Mouse (Mus musculus): Measurements from ENCODE around the gene Gnb1. TPM values are rescaled to one million over a fixed set of nuclear protein-coding genes. Genes with fewer than 3 reads are reported as not detected.

The Gnb1 gene
- 1,246 and 1,252 TPM in 2 replicates for polyA plus RNA-seq (2015; fragmentation: Nextera tagmentation; extraction: Ambion mirVana)

GRCm38 (mm10) chr4:155490990-155491504, at the start of gene Gnb1:
Gnb1 (plus strand) TSS chr4:155491361.
- H3K4me1 ChIP-seq (ENCODE audit: control insufficient read depth, insufficient read depth, low read length) = peaks cover 38% of the 10 kb centered on the region
- H3K36me3 ChIP-seq (ENCODE audit: control insufficient read depth, insufficient read depth, low read length) = no peaks in the 10 kb centered on the region
- peak within 1 kb of the TSS; percentile 87 for H3K4me2 ChIP-seq (ENCODE audit: low read length)
- peak; percentile 81 for ATAC-seq
- peak within 1 kb of the TSS; percentile 100 for H3K9ac ChIP-seq (ENCODE audit: low read depth, low read length)
- peak within 1 kb of the TSS; percentile 99 for H3K4me3 ChIP-seq (ENCODE audit: low read depth, low read length)
- WGBS = 0% methylated on average over 31 of the region's 60 CpGs
- H3K9me3 ChIP-seq (replicated peaks; ENCODE audit: control insufficient read depth, low read length, poor library complexity, severe bottlenecking) = no peaks in the 10 kb centered on the region
- H3K27me3 ChIP-seq (ENCODE audit: control insufficient read depth, insufficient read depth, low read depth, low read length) = no peaks in the 10 kb centered on the region
- H3K27ac ChIP-seq (ENCODE audit: low read length) = peak within 1 kb of the TSS; percentile 91

GRCm38 (mm10) chr4:155442808-155443207, 48.4 kb upstream of the Gnb1 start:
- no peak for ATAC-seq
- Histone ChIP-seq H3K4me1 (ENCODE audit: control insufficient read depth, insufficient read depth, low read length) (no peaks in the 10 kb centered on the region), H3K9me3 (replicated peaks; ENCODE audit: control insufficient read depth, low read length, poor library complexity, severe bottlenecking) (no peaks in the 10 kb centered on the region), H3K4me3 (ENCODE audit: low read depth, low read length) (no peak overlapping the region), H3K27me3 (ENCODE audit: control insufficient read depth, insufficient read depth, low read depth, low read length) (no peaks in the 10 kb centered on the region), H3K27ac (ENCODE audit: low read length) (no peak overlapping the region), H3K36me3 (ENCODE audit: control insufficient read depth, insufficient read depth, low read length) (no peaks in the 10 kb centered on the region), H3K9ac (ENCODE audit: low read depth, low read length) (no peak overlapping the region), H3K4me2 (ENCODE audit: low read length) (no peak overlapping the region)
- WGBS = 75% methylated on average over 3 of the region's 3 CpGs

- no peak overlapping the region for H3K9ac ChIP-seq (ENCODE audit: low read depth, low read length)
- WGBS = 32% methylated on average over 10 of the region's 10 CpGs
- no peaks in the 10 kb centered on the region for H3K27me3 ChIP-seq (ENCODE audit: control insufficient read depth, insufficient read depth, low read depth, low read length)
- no peak overlapping the region for H3K27ac ChIP-seq (ENCODE audit: low read length)
- H3K4me1 ChIP-seq (ENCODE audit: control insufficient read depth, insufficient read depth, low read length) = no peaks in the 10 kb centered on the region
- H3K4me2 ChIP-seq (ENCODE audit: low read length) = no peak overlapping the region
- no peaks in the 10 kb centered on the region for H3K36me3 ChIP-seq (ENCODE audit: control insufficient read depth, insufficient read depth, low read length)
- no peak for ATAC-seq
- no peak overlapping the region for H3K4me3 ChIP-seq (ENCODE audit: low read depth, low read length)
- no peaks in the 10 kb centered on the region for H3K9me3 ChIP-seq (replicated peaks; ENCODE audit: control insufficient read depth, low read length, poor library complexity, severe bottlenecking)
Observed at GRCm38 (mm10) chr4:155451597-155451996, 39.6 kb upstream of the Gnb1 start.

- Histone ChIP-seq H3K27ac (ENCODE audit: low read length) (no peak overlapping the region), H3K4me2 (ENCODE audit: low read length) (no peak overlapping the region), H3K36me3 (ENCODE audit: control insufficient read depth, insufficient read depth, low read length) (no peaks in the 10 kb centered on the region), H3K27me3 (ENCODE audit: control insufficient read depth, insufficient read depth, low read depth, low read length) (no peaks in the 10 kb centered on the region), H3K9me3 (replicated peaks; ENCODE audit: control insufficient read depth, low read length, poor library complexity, severe bottlenecking) (no peaks in the 10 kb centered on the region), H3K4me1 (ENCODE audit: control insufficient read depth, insufficient read depth, low read length) (no peaks in the 10 kb centered on the region), H3K4me3 (ENCODE audit: low read depth, low read length) (no peak overlapping the region), H3K9ac (ENCODE audit: low read depth, low read length) (no peak overlapping the region)
- WGBS = 85% methylated on average over 5 of the region's 5 CpGs
- ATAC-seq = no peak
Observed at GRCm38 (mm10) chr4:155458575-155458974, 32.6 kb upstream of the Gnb1 start.

- no peak for ATAC-seq
- no peak overlapping the region for H3K4me2 ChIP-seq (ENCODE audit: low read length)
- no peaks in the 10 kb centered on the region for H3K9me3 ChIP-seq (replicated peaks; ENCODE audit: control insufficient read depth, low read length, poor library complexity, severe bottlenecking)
- H3K4me3 ChIP-seq (ENCODE audit: low read depth, low read length) = no peak overlapping the region
- no peaks in the 10 kb centered on the region for H3K4me1 ChIP-seq (ENCODE audit: control insufficient read depth, insufficient read depth, low read length)
- no peak overlapping the region for H3K27ac ChIP-seq (ENCODE audit: low read length)
- no peaks in the 10 kb centered on the region for H3K36me3 ChIP-seq (ENCODE audit: control insufficient read depth, insufficient read depth, low read length)
- 83% methylated on average over 13 of the region's 13 CpGs for WGBS
- H3K9ac ChIP-seq (ENCODE audit: low read depth, low read length) = no peak overlapping the region
- no peaks in the 10 kb centered on the region for H3K27me3 ChIP-seq (ENCODE audit: control insufficient read depth, insufficient read depth, low read depth, low read length)
Observed at GRCm38 (mm10) chr4:155463050-155463449, 28.1 kb upstream of the Gnb1 start.

- ATAC-seq = no peak
- no peaks in the 10 kb centered on the region for H3K4me1 ChIP-seq (ENCODE audit: control insufficient read depth, insufficient read depth, low read length)
- H3K36me3 ChIP-seq (ENCODE audit: control insufficient read depth, insufficient read depth, low read length) = no peaks in the 10 kb centered on the region
- H3K4me3 ChIP-seq (ENCODE audit: low read depth, low read length) = no peak overlapping the region
- WGBS = 92% methylated on average over 6 of the region's 6 CpGs
- no peak overlapping the region for H3K9ac ChIP-seq (ENCODE audit: low read depth, low read length)
- H3K27ac ChIP-seq (ENCODE audit: low read length) = no peak overlapping the region
- no peaks in the 10 kb centered on the region for H3K27me3 ChIP-seq (ENCODE audit: control insufficient read depth, insufficient read depth, low read depth, low read length)
- no peaks in the 10 kb centered on the region for H3K9me3 ChIP-seq (replicated peaks; ENCODE audit: control insufficient read depth, low read length, poor library complexity, severe bottlenecking)
- H3K4me2 ChIP-seq (ENCODE audit: low read length) = no peak overlapping the region
Observed at GRCm38 (mm10) chr4:155463611-155464010, 27.6 kb upstream of the Gnb1 start.

- Histone ChIP-seq H3K9me3 (replicated peaks; ENCODE audit: control insufficient read depth, low read length, poor library complexity, severe bottlenecking) (no peaks in the 10 kb centered on the region), H3K36me3 (ENCODE audit: control insufficient read depth, insufficient read depth, low read length) (no peaks in the 10 kb centered on the region), H3K4me1 (ENCODE audit: control insufficient read depth, insufficient read depth, low read length) (0 out of 2 replicates have a peak, but pooled peaks cover under 1% of the 10 kb centered on the region), H3K4me3 (ENCODE audit: low read depth, low read length) (no peak overlapping the region), H3K4me2 (ENCODE audit: low read length) (no peak overlapping the region), H3K9ac (ENCODE audit: low read depth, low read length) (no peak overlapping the region), H3K27me3 (ENCODE audit: control insufficient read depth, insufficient read depth, low read depth, low read length) (no peaks in the 10 kb centered on the region), H3K27ac (ENCODE audit: low read length) (no peak overlapping the region)
- ATAC-seq = no peak
- 93% methylated on average over 4 of the region's 4 CpGs for WGBS
Observed at GRCm38 (mm10) chr4:155464061-155464460, 27.1 kb upstream of the Gnb1 start.

- no peak overlapping the region for H3K9ac ChIP-seq (ENCODE audit: low read depth, low read length)
- 74% methylated on average over 6 of the region's 6 CpGs for WGBS
- no peak overlapping the region for H3K4me2 ChIP-seq (ENCODE audit: low read length)
- no peak for ATAC-seq
- no peaks in the 10 kb centered on the region for H3K9me3 ChIP-seq (replicated peaks; ENCODE audit: control insufficient read depth, low read length, poor library complexity, severe bottlenecking)
- H3K27ac ChIP-seq (ENCODE audit: low read length) = no peak overlapping the region
- 0 out of 2 replicates have a peak, but pooled peaks cover 2% of the 10 kb centered on the region for H3K4me1 ChIP-seq (ENCODE audit: control insufficient read depth, insufficient read depth, low read length)
- H3K4me3 ChIP-seq (ENCODE audit: low read depth, low read length) = no peak overlapping the region
- no peaks in the 10 kb centered on the region for H3K27me3 ChIP-seq (ENCODE audit: control insufficient read depth, insufficient read depth, low read depth, low read length)
- H3K36me3 ChIP-seq (ENCODE audit: control insufficient read depth, insufficient read depth, low read length) = no peaks in the 10 kb centered on the region
Observed at GRCm38 (mm10) chr4:155465607-155466006, 25.6 kb upstream of the Gnb1 start.

GRCm38 (mm10) chr4:155466080-155466479, 25.1 kb upstream of the Gnb1 start:
- Histone ChIP-seq H3K4me2 (ENCODE audit: low read length) (no peak overlapping the region), H3K4me1 (ENCODE audit: control insufficient read depth, insufficient read depth, low read length) (0 out of 2 replicates have a peak, but pooled peaks cover 2% of the 10 kb centered on the region), H3K9me3 (replicated peaks; ENCODE audit: control insufficient read depth, low read length, poor library complexity, severe bottlenecking) (no peaks in the 10 kb centered on the region), H3K4me3 (ENCODE audit: low read depth, low read length) (no peak overlapping the region), H3K9ac (ENCODE audit: low read depth, low read length) (no peak overlapping the region), H3K27ac (ENCODE audit: low read length) (no peak overlapping the region), H3K36me3 (ENCODE audit: control insufficient read depth, insufficient read depth, low read length) (no peaks in the 10 kb centered on the region), H3K27me3 (ENCODE audit: control insufficient read depth, insufficient read depth, low read depth, low read length) (no peaks in the 10 kb centered on the region)
- ATAC-seq = no peak
- 82% methylated on average over 5 of the region's 5 CpGs for WGBS

All from midbrain, embryonic 16.5 days (tissue).